In the genomic region with DNA sequence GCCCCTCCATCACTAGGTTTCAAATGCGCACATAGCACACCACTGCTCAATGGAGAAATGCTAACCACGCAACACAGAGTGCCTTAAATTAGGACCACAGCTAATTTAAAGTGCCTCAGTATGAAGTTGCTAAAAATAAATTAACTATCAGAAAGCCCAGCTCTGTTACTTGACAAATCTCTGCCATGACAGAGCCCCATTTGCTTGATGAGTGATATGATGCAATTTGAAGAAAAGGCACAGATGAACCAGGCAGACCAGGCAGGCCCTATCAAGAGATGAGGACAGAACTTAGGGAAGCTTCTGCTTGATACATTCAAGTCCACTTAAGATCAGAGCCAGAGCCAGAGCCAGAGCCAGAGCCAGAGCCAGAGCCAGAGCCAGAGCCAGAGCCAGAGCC, we compare ENCODE assay signal across 26 mouse cellular contexts.
"Had no signal": no experiment of that assay in that cellular context is flagged by ENCODE, and none has a peak within 500 bp of the region (broad histone marks: within the 10 kb centered on the region; RNA-seq: fewer than 3 reads in every experiment).

No protein-coding gene starts in this region.

- H3K4me1 ChIP-seq: hindbrain, embryonic 10.5 days; hindbrain, embryonic 12.5 days; intestine, embryonic 15.5 days; liver, embryonic 13.5 days; liver, embryonic 15.5 days had no signal

- H3K36me3 ChIP-seq: hindbrain, embryonic 10.5 days; hindbrain, embryonic 12.5 days; intestine, embryonic 15.5 days; limb, embryonic 10.5 days; limb, embryonic 12.5 days; liver, embryonic 13.5 days; liver, embryonic 15.5 days had no signal

- H3K9ac ChIP-seq: hindbrain, embryonic 12.5 days; hindbrain, embryonic 14.5 days; intestine, embryonic 15.5 days; limb, embryonic 12.5 days; liver, embryonic 13.5 days; liver, embryonic 15.5 days; liver, postnatal 0 days had no signal

- H3K9me3 ChIP-seq: intestine, embryonic 15.5 days; limb, embryonic 12.5 days; liver, embryonic 13.5 days; liver, embryonic 15.5 days had no signal

- H3K4me2 ChIP-seq: heart, embryonic 11.5 days; hindbrain, embryonic 12.5 days; hindbrain, embryonic 14.5 days; intestine, embryonic 15.5 days; limb, embryonic 12.5 days; liver, embryonic 11.5 days; liver, embryonic 13.5 days; liver, embryonic 15.5 days had no signal

- H3K27me3 ChIP-seq: hindbrain, embryonic 12.5 days; intestine, embryonic 15.5 days; limb, embryonic 12.5 days; liver, embryonic 13.5 days; liver, embryonic 15.5 days had no signal

- ATAC-seq: hindbrain, embryonic 16.5 days; inflammation-experienced regulatory T-cells, adult 6 months; intestine, embryonic 15.5 days; intestine, postnatal 0 days; liver, postnatal 0 days had no signal

- H3K4me3 ChIP-seq: gastrocnemius, adult 2 months; hindbrain, embryonic 10.5 days; hindbrain, embryonic 12.5 days; intestine, embryonic 15.5 days; layer of hippocampus, adult 2 months; left cerebral cortex, adult 2 months; limb, embryonic 10.5 days; limb, embryonic 12.5 days; liver, embryonic 13.5 days; liver, embryonic 15.5 days had no signal

- H3K27ac ChIP-seq: gastrocnemius, adult 2 months; hindbrain, embryonic 10.5 days; hindbrain, embryonic 12.5 days; hindbrain, embryonic 14.5 days; intestine, embryonic 15.5 days; layer of hippocampus, adult 2 months; left cerebral cortex, adult 2 months; limb, embryonic 10.5 days; limb, embryonic 12.5 days; liver, embryonic 13.5 days; liver, embryonic 15.5 days had no signal

- DNase-seq: gastrocnemius, adult 2 months; gastrocnemius, postnatal 10 days; gastrocnemius, postnatal 25 days; heart, postnatal 10 days; kidney, adult 18-20 months; kidney, adult 8-10 months; kidney, postnatal 10 days; kidney, postnatal 25 days; kidney, postnatal 4 days; liver; liver, embryonic 13.5 days; liver, postnatal 0 days had no signal
